Mouse (Mus musculus) lung, postnatal 36 days (tissue): ENCODE measurements around the gene Pcgf5.
A peak's percentile ranks its signal among the peaks of the same experiment; 100 is the strongest.
"Not testable (repeated sequence)": the region's sequence is repeated elsewhere in the genome, so short reads cannot be mapped to it uniquely, and the experiment has no call there.

Source experiments
- DNase-seq: peaks from one replicate; pipeline ENCODE4 v3.0.0; 2022; ENCODE audit warnings: mixed read lengths

Pcgf5 gene

GRCm38 (mm10) chr19:36390714-36391113, 42.6 kb downstream of the Pcgf5 start:
- DNase-seq, result no peak

DNA sequence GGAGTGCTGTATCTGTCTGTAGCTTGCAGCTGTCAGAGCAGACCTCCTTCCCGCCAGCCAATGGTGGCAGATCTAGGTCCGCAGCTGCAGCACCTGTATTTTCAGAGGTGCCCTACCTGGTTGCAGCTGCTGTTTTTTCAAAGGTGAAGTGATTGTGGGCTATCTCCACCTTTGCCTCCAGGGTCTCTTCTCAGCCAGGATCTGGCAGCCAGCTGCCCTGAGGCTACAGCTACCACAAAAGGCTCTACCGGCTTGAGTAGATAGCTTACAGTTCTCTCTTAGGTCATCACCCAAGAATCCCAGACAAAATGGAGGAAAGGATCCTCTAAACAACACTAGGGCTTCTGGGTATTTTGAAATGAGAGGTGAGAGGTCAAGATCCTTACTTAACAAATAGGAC, 50.4 kb downstream of the Pcgf5 start:
- DNase-seq, result no peak

- DNase-seq, result no peak
Observed at GRCm38 (mm10) chr19:36408352-36409100, 60.4 kb downstream of the Pcgf5 start.

- DNase-seq, result peak; percentile 95
Observed at GRCm38 (mm10) chr19:36409280-36409860, 61.3 kb downstream of the Pcgf5 start.

- no peak for DNase-seq
Observed at GRCm38 (mm10) chr19:36409861-36410392, 61.8 kb downstream of the Pcgf5 start.

- no peak for DNase-seq
Observed at GRCm38 (mm10) chr19:36419885-36420284, 71.8 kb downstream of the Pcgf5 start.

GRCm38 (mm10) chr19:36427195-36427876, 79.2 kb downstream of the Pcgf5 start:
- no peak for DNase-seq

DNA sequence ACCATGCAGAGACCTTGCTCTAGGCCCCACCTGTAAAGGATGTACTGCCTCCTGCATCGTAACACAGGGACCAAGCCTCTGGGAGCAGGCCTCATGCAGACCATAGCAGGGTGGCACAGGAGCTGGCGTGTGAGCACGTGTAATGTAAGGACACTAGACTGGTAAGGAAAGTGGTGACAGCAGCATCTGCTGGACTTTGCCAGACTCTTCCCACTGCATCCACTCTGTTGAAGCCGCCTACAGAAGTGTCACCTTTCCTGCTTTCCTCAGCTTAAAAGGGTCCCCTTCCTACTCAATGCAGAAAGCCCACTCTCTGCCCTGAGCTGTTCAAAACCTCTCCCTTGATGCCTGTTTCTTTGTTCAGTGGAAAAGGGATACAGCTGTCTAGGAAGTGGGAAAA, 80.0 kb downstream of the Pcgf5 start:
- DNase-seq, result no peak

- DNase-seq, result no peak
Observed at GRCm38 (mm10) chr19:36429354-36429753, 81.2 kb downstream of the Pcgf5 start.

- no peak for DNase-seq
Observed at GRCm38 (mm10) chr19:36433161-36433560, 85.1 kb downstream of the Pcgf5 start.

- DNase-seq, result peak; percentile 58
Observed at GRCm38 (mm10) chr19:36439894-36440714, 92.0 kb downstream of the Pcgf5 start.

GRCm38 (mm10) chr19:36450997-36451608, 103.0 kb downstream of the Pcgf5 start:
- no peak for DNase-seq

DNA sequence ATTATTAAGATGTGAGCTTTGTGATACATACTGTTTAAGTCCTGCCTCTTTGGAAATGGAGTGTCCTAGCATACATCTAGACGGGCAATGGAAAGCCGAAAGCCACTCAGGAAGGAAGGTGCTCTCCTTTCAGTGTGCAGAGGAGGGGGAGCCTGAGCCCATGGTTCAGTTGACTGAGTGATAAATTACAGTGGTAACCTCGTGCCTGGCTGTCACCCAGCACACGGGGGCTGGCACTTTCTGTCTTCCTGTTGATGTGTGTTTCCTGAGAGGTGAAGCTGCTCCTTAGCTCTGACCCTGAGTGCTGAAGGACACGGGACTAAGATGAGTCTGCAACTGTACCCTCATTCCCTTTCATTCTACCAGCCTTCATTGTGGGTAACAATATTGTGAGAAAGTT, 103.6 kb downstream of the Pcgf5 start:
- no peak for DNase-seq

DNA sequence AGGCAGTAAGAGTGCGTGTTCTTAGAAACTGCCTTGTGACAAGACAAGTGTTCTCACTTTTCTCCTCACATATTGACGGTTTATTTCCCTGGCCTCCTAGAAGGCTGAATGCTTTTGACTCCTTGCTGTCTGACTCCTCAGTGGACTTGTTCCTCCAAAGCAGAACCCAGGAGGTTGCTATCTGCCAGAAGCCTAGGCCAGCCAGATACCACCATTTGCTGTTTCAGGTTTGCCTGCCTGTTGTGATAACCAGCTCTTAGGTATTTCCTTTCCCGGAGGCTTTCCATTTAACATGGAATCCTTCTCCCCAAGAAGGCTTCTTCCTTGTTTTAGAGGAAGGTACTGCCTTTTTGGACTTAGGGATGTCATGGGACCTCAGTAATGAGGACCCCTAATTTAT, 104.1 kb downstream of the Pcgf5 start:
- DNase-seq, result not testable (repeated sequence)

GRCm38 (mm10) chr19:36453451-36453850, 105.3 kb downstream of the Pcgf5 start:
- no peak for DNase-seq

DNA sequence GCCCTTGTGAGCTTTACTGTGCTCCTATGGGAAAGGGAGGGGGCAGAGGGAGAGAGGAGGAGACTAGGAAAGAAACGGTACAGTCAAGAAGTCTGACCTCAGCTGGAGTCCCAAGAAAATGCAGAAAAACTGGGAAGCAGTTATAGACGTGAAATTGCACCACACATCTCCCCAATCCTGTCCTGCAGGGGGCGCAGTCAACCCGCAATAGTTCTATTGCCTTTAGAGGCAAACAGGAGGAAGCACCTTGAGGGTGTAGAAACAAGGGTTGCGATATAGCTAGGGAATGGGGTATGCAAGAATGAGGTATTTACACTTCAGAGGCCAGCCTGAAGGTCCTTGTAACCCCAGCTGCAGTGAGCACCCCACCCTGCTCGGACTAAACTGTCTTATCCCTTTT, 122.0 kb downstream of the Pcgf5 start:
- peak; percentile 62 for DNase-seq

DNA sequence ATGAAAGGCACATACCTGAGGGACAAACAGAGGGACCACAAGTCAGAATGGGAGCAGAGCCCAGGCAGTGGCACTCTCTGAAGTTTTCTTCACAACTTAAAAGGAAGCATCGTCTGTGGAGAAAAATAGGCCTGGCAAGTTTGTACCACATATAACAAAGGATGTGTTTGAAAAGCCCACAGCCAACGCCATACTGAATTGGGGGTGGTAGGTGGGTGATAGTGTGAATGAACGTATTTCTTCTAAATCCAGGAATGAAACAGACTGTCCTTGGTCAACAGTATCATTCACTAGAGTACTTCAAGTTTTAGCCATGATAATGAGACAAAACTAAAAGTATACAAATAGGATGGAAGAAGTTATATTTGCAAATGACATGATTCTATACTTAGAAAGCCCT, 123.2 kb downstream of the Pcgf5 start:
- no peak for DNase-seq

- no peak for DNase-seq
Observed at GRCm38 (mm10) chr19:36476596-36476995, 128.5 kb downstream of the Pcgf5 start.

DNA sequence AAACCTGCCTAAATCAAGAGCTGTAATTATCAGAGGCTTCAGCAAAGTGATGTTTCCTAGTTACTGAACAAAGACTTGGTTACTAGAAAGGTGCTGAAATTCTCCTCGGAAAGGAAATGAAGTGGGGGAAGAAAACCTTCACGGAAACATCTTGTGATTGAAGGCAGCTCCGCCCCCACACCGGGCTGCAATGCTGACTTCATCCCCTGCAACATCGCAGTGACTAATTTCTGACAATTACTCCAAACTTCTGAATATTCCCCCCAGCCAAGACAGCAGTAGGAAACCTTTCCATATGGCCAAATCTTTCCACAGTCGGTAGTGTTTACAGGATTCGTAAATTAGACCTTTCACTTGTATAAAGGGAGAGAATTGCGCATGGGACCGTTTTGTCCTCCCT, 129.0 kb downstream of the Pcgf5 start:
- DNase-seq, result no peak

- no peak for DNase-seq
Observed at GRCm38 (mm10) chr19:36477684-36478083, 129.6 kb downstream of the Pcgf5 start.

DNA sequence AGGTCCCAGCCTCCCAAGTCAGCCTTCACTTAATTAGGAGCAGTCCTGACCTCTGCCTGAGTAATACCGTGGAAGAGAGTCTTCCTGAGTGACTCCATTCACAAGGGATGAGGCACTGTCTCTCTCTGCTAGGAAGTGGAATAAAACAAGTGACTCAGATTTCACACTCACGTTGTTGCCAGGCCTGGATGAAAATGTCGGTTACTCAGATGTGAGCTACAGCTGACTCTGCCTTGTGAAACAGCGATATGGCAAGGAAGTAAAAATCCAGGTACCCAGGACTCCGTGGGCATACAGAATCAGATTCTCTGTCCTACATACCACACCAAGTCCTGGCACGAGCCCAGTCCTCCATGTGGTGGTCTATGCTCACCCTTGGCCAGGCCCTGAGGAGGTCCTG, 142.8 kb downstream of the Pcgf5 start:
- DNase-seq, result no peak

DNA sequence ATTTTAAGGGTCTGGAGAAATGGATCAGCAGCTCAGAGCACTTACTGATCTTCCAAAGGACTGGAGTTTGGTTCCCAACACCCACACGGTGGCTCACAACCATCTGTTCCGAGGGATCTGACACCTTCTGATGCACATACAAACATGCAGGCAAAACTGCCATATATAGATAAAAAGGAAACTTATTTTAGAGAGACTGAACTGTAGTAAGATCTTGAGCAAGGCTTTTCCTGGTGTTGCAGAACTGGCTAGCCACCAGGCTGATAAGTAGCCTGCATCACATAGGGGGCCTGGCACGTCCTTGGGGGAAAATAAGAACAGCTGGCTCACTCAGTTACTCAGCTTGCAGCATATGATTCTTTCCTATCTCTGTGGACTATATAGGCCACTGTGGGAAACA, 147.4 kb downstream of the Pcgf5 start:
- DNase-seq, result no peak

DNA sequence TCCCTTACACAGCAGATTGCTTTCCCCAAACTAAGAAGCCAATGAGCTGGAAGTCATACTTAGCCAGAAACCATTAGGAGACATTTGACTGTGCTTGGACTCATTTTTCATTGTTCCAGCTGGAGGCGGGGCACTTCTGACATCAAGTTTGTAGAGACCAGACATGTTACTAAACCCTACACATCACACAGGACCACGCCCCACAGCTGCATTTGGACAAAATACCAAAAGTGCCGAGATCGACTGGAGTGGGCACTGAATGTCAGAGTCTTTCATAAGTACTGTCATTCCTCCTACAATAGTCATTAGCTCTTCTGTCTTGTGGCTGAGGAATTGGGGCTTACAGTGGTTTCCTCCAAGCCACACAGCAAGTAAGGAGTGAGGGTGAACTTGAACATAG, 148.4 kb downstream of the Pcgf5 start:
- no peak for DNase-seq
